Mouse (Mus musculus) G1E (cell line): ENCODE results near the gene Guk1.

Experiments used
- CTCF ChIP-seq: IDR thresholded peaks from 2 replicates; pipeline ENCODE4 v1.5.1; 2012; ENCODE audit warnings: low read depth, low read length, inconsistent platforms, mixed read lengths
- GATA1 ChIP-seq: IDR thresholded peaks from 2 replicates; pipeline ENCODE4 v1.6.1; 2012; ENCODE audit warnings: borderline replicate concordance, low read length, inconsistent platforms, mixed read lengths
- POLR2AphosphoS5 ChIP-seq: IDR thresholded peaks from 2 replicates; pipeline ENCODE4 v1.6.1; 2012; ENCODE audit warnings: low read depth, low read length, inconsistent platforms; ENCODE audit not compliant: insufficient replicate concordance

DNA sequence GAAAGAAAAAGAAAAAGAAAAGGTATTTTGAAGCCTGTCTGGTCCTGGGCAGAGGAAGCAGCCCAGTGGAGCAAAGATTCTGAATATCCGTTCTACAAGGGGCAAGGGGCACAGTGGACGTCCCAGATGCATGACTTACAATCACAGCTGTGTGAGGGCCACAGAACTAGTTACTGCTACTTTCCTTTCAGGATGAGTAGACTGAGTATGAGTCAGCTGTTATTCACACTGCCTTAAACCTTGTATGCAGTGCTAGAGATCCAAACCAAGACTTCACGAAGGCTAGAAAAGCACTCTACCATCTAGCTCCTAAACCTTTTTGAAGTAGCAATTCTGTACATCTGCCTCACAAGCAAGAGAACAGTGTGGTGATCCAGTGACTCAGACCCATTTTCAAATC, 34.2 kb upstream of the Guk1 start:
- no peak for TF ChIP-seq CTCF
- no peak for TF ChIP-seq GATA1
- no peak for TF ChIP-seq POLR2AphosphoS5
